Mouse (Mus musculus) midbrain, postnatal 0 days (tissue): ENCODE measurements around the gene Wdr92. TPM values are rescaled to one million over a fixed set of nuclear protein-coding genes. Genes with fewer than 3 reads are reported as not detected.
A peak's percentile ranks its signal among the peaks of the same experiment; 100 is the strongest.

Experiments used
- ATAC-seq: fragments of 200-750 bp; cut with Nextera tagmentation; 2 replicates; pipeline ENCODE4 v1.8.0; 2017; ENCODE audit warnings: moderate number of reproducible peaks, mild to moderate bottlenecking, moderate TSS enrichment, moderate library complexity; ENCODE audit not compliant: low FRiP score
- DNase-seq: peaks from one replicate; pipeline ENCODE4 v3.0.0-alpha.2; 2015; ENCODE audit warnings: low spot score
- H3K27ac ChIP-seq: fragments of 300-500 bp; sonication (generic); 2 replicates; pipeline ENCODE4 v1.5.1; 2014; ENCODE audit warnings: low read depth, mild to moderate bottlenecking, low read length, mixed read lengths
- H3K27me3 ChIP-seq: fragments of 300-500 bp; sonication (generic); 2 replicates; pipeline ENCODE4 v1.6.1; 2014; ENCODE audit warnings: low read length, control low read depth, mixed read lengths; ENCODE audit not compliant: insufficient read depth
- H3K36me3 ChIP-seq: fragments of 300-500 bp; sonication (generic); 2 replicates; pipeline ENCODE4 v1.6.1; 2014; ENCODE audit warnings: low read length, control low read depth, mixed read lengths; ENCODE audit not compliant: insufficient read depth
- H3K4me1 ChIP-seq: fragments of 300-500 bp; sonication (generic); 2 replicates; pipeline ENCODE4 v1.6.1; 2014; ENCODE audit warnings: mild to moderate bottlenecking, control low read depth, antibody characterized with exemption, low read length, mixed read lengths; ENCODE audit not compliant: insufficient read depth
- H3K4me2 ChIP-seq: fragments of 300-500 bp; sonication (generic); 2 replicates; pipeline ENCODE4 v1.6.1; 2014; ENCODE audit warnings: low read depth, mild to moderate bottlenecking, low read length, mixed read lengths; ENCODE audit not compliant: poor library complexity, severe bottlenecking
- H3K4me3 ChIP-seq: fragments of 300-500 bp; sonication (generic); 2 replicates; pipeline ENCODE4 v1.5.1; 2014; ENCODE audit warnings: low read depth, mild to moderate bottlenecking, low read length, moderate library complexity
- H3K9ac ChIP-seq: fragments of 300-500 bp; sonication (generic); replicated peaks from 2 replicates; pipeline ENCODE4 v1.6.1; 2014; ENCODE audit warnings: mild to moderate bottlenecking, low read length, moderate library complexity, mixed read lengths; ENCODE audit not compliant: poor library complexity, severe bottlenecking
- H3K9me3 ChIP-seq: fragments of 300-500 bp; sonication (generic); 2 replicates; pipeline ENCODE4 v1.6.1; 2016; ENCODE audit warnings: low read length, control low read depth
- CTCF ChIP-seq: IDR thresholded peaks from 2 replicates; pipeline ENCODE4 v1.5.1; 2016; ENCODE audit warnings: antibody characterized with exemption, mild to moderate bottlenecking
- WGBS: fragments of 180-500 bp; shearing (Covaris S2); extraction: QIAGEN DNeasy Blood & Tissue Kit; methylation state at CpG from one replicate; pipeline ENCODE4 v1.1.7; 2014; 5-methylcytosine and 5-hydroxymethylcytosine counted together
- polyA plus RNA-seq: library from polyadenylated mRNA; unstranded; fragments of >200 nt; fragmentation: Nextera tagmentation; extraction: Ambion mirVana; gene quantifications from 2 replicates; pipeline ENCODE4 v1.2.1, GENCODE M21; 2015
- total RNA-seq: library from RNA; depleted of rRNA; stranded (reverse); fragments of >200 nt; gene quantifications from 2 replicates; pipeline ENCODE4 v1.2.3, GENCODE M21; 2014

Gene Wdr92
- total and polyA plus RNA-seq, 2 experiments from 2014 or later: 10.5 to 13.1 TPM

- 3% methylated on average over 12 of the region's 12 CpGs for WGBS
- no peaks in the 10 kb centered on the region for H3K9me3 ChIP-seq
- H3K36me3 ChIP-seq: no peaks in the 10 kb centered on the region
- H3K4me2 ChIP-seq: peak overlapping the region; percentile 54
- no peaks in the 10 kb centered on the region for H3K27me3 ChIP-seq
- DNase-seq (peak; percentile 86), ATAC-seq (0 out of 2 replicates have a peak, but pooled peaks have one; percentile 39)
- peak overlapping the region; percentile 99 for H3K9ac ChIP-seq
- peaks cover 11% of the 10 kb centered on the region; the same call in 1 of the 2 replicates for H3K4me1 ChIP-seq
- H3K27ac ChIP-seq: peak overlapping the region; percentile 99
- TF ChIP-seq CTCF: peak; percentile 84
- peak overlapping the region; percentile 100 for H3K4me3 ChIP-seq
These were observed 21.7 kb upstream of the Wdr92 start for GRCm38 (mm10) chr11:17160242-17160641.

GRCm38 (mm10) chr11:17163956-17164355 lies 18.0 kb upstream of the Wdr92 start:
- no peak overlapping the region for H3K4me2 ChIP-seq
- ATAC-seq (no peak), DNase-seq (no peak)
- no peak overlapping the region for H3K9ac ChIP-seq
- no peaks in the 10 kb centered on the region for H3K27me3 ChIP-seq
- no peak overlapping the region for H3K27ac ChIP-seq
- no peak for TF ChIP-seq CTCF
- 50% methylated on average over 1 of the region's 1 CpGs for WGBS
- H3K36me3 ChIP-seq: no peaks in the 10 kb centered on the region
- H3K4me1 ChIP-seq: peaks cover 11% of the 10 kb centered on the region; the same call in 1 of the 2 replicates
- H3K9me3 ChIP-seq: no peaks in the 10 kb centered on the region
- no peak overlapping the region for H3K4me3 ChIP-seq

GRCm38 (mm10) chr11:17166627-17167026 lies 15.3 kb upstream of the Wdr92 start:
- no peak for ATAC-seq

GRCm38 (mm10) chr11:17169262-17169661 lies 12.6 kb upstream of the Wdr92 start:
- DNase-seq: no peak
- H3K9me3 ChIP-seq: no peaks in the 10 kb centered on the region
- H3K4me2 ChIP-seq: no peak overlapping the region
- H3K9ac ChIP-seq: no peak overlapping the region
- 87% methylated on average over 2 of the region's 2 CpGs for WGBS
- H3K27me3 ChIP-seq: no peaks in the 10 kb centered on the region
- no peak for TF ChIP-seq CTCF
- no peaks in the 10 kb centered on the region for H3K36me3 ChIP-seq
- H3K27ac ChIP-seq: no peak overlapping the region
- ATAC-seq: no peak
- peaks cover 3% of the 10 kb centered on the region; the same call in 1 of the 2 replicates for H3K4me1 ChIP-seq
- no peak overlapping the region for H3K4me3 ChIP-seq

More at GRCm38 (mm10) chr11:17166627-17167026, 15.3 kb upstream of the Wdr92 start:
- Histone ChIP-seq H3K9me3 (no peaks in the 10 kb centered on the region), H3K27ac (no peak overlapping the region), H3K4me1 (peaks cover 8% of the 10 kb centered on the region; the same call in 1 of the 2 replicates), H3K4me2 (no peak overlapping the region), H3K27me3 (no peaks in the 10 kb centered on the region), H3K36me3 (no peaks in the 10 kb centered on the region), H3K4me3 (no peak overlapping the region), H3K9ac (no peak overlapping the region)
- WGBS: 83% methylated on average over 7 of the region's 7 CpGs
- no peak for TF ChIP-seq CTCF
- DNase-seq: no peak

DNA sequence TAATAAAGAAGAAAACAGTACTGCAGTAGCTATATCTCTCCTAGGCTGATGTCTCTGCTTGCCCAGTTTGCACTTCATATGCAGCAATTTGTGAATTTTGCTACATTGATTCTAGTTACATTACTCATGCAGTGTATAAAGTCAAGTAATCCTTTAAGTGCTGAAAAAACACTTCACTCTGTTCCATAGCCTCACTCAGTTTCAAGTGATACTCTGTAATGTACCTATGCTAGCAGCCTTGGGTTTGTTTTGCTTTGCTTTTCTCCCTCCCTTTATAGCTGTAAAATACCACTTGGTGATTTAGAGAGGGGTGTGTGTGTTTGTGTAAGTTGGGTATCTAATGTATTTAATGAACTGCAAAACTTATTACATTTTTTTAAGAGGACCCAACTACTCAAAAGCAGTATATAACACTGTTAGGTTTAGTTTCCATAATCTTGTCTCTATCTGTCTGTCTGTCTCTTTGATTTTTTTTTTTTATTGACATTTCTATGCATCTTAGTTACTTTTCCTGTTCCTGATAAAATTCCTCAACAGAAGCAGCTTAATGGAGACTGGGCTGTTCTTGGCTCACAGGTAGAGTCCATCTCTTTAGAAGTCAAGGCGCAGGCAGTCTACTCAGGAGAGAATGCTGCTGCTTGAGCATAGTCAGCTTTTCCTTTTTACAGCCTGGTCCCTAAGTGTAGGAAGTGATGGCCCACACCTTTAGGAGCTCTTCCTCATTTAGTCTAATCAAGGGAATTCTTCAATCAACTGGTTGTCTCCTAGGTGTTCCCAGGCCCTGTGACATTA lies 10.8 kb upstream of the Wdr92 start:
- Histone ChIP-seq H3K27me3 (no peaks in the 10 kb centered on the region), H3K27ac (no peak overlapping the region), H3K9me3 (no peaks in the 10 kb centered on the region), H3K36me3 (no peaks in the 10 kb centered on the region), H3K4me1 (peaks cover 3% of the 10 kb centered on the region; the same call in 1 of the 2 replicates), H3K4me3 (no peak overlapping the region), H3K9ac (no peak overlapping the region), H3K4me2 (no peak overlapping the region)
- WGBS: 94% methylated on average over 1 of the region's 1 CpGs
- no peak for TF ChIP-seq CTCF
- no peak for ATAC-seq
- no peak for DNase-seq

- WGBS: 96% methylated on average over 4 of the region's 4 CpGs
- no peak for ATAC-seq
- no peaks in the 10 kb centered on the region for H3K9me3 ChIP-seq
- no peak overlapping the region for H3K4me3 ChIP-seq
- no peak for DNase-seq
- no peak overlapping the region for H3K27ac ChIP-seq
- no peak overlapping the region for H3K4me2 ChIP-seq
- H3K9ac ChIP-seq: no peak overlapping the region
- no peaks in the 10 kb centered on the region for H3K27me3 ChIP-seq
- H3K36me3 ChIP-seq: no peaks in the 10 kb centered on the region
- H3K4me1 ChIP-seq: peaks cover 3% of the 10 kb centered on the region; the same call in 1 of the 2 replicates
- TF ChIP-seq CTCF: no peak
These were observed 9.6 kb upstream of the Wdr92 start for GRCm38 (mm10) chr11:17172300-17172699.
